Mouse (Mus musculus) inflammation-experienced regulatory T-cells, adult 6 months (primary cell): Measurements from ENCODE around the gene Fam78a. TPM values are rescaled to one million over a fixed set of nuclear protein-coding genes. Genes with fewer than 3 reads are reported as not detected.
"Not testable (repeated sequence)": the region's sequence is repeated elsewhere in the genome, so short reads cannot be mapped to it uniquely, and the experiment has no call there.

Experiments
- ATAC-seq: one replicate; pipeline ENCODE4 v1.8.0; 2017
- polyA plus RNA-seq, 3 experiments: library from polyadenylated mRNA; unstranded; fragments of 100-300 nt; shearing (Covaris generic); gene quantifications; one replicate each; pipeline ENCODE4 v1.2.1; 2017

Fam78a gene
- polyA plus RNA-seq, 3 experiments from 2014 or later, result 21.3 to 26.7 (median 22.5) TPM

GRCm38 (mm10) chr2:32065371-32065791 lies 19.3 kb downstream of the Fam78a start:
- ATAC-seq, result peak; percentile 62

GRCm38 (mm10) chr2:32064913-32065312 lies 19.7 kb downstream of the Fam78a start:
- no peak for ATAC-seq

GRCm38 (mm10) chr2:32063451-32064151 lies 21.1 kb downstream of the Fam78a start:
- ATAC-seq, result no peak

- ATAC-seq, result peak; percentile 74
These were observed 21.8 kb downstream of the Fam78a start for GRCm38 (mm10) chr2:32062626-32063410.

- ATAC-seq, result no peak
These were observed 22.7 kb downstream of the Fam78a start for GRCm38 (mm10) chr2:32061722-32062505.

GRCm38 (mm10) chr2:32061189-32061588 lies 23.5 kb downstream of the Fam78a start:
- ATAC-seq, result no peak

GRCm38 (mm10) chr2:32060228-32060805 lies 24.3 kb downstream of the Fam78a start:
- ATAC-seq, result no peak

GRCm38 (mm10) chr2:32059613-32060012 lies 25.0 kb downstream of the Fam78a start:
- no peak for ATAC-seq

- no peak for ATAC-seq
These were observed 25.9 kb downstream of the Fam78a start for GRCm38 (mm10) chr2:32058716-32059115.

- no peak for ATAC-seq
These were observed 26.4 kb downstream of the Fam78a start for GRCm38 (mm10) chr2:32058241-32058640.

- no peak for ATAC-seq
These were observed 26.9 kb downstream of the Fam78a start for GRCm38 (mm10) chr2:32057794-32058193.

GRCm38 (mm10) chr2:32057360-32057759 lies 27.3 kb downstream of the Fam78a start:
- peak; percentile 69 for ATAC-seq

- no peak for ATAC-seq
These were observed 28.1 kb downstream of the Fam78a start for GRCm38 (mm10) chr2:32056524-32056923.

GRCm38 (mm10) chr2:32055357-32055965 lies 29.2 kb downstream of the Fam78a start:
- no peak for ATAC-seq

- ATAC-seq, result no peak
These were observed 32.2 kb downstream of the Fam78a start for GRCm38 (mm10) chr2:32052418-32052817.

- no peak for ATAC-seq
These were observed 32.9 kb downstream of the Fam78a start for GRCm38 (mm10) chr2:32051791-32052190.

GRCm38 (mm10) chr2:32047323-32047722 lies 37.3 kb downstream of the Fam78a start:
- ATAC-seq, result no peak

GRCm38 (mm10) chr2:32046009-32046408 lies 38.6 kb downstream of the Fam78a start:
- ATAC-seq, result no peak

GRCm38 (mm10) chr2:32045375-32045774 lies 39.3 kb downstream of the Fam78a start:
- ATAC-seq, result no peak

- no peak for ATAC-seq
These were observed 40.8 kb downstream of the Fam78a start for GRCm38 (mm10) chr2:32043836-32044235.

GRCm38 (mm10) chr2:32041087-32041486 lies 43.6 kb downstream of the Fam78a start:
- no peak for ATAC-seq

GRCm38 (mm10) chr2:32040646-32041045 lies 44.0 kb downstream of the Fam78a start:
- ATAC-seq, result not testable (repeated sequence)
